Mouse (Mus musculus): ENCODE measurements at regions not wholly inside any gene's neighbourhood (a gene's known extent, or its start where the extent isn't known, plus 50 kb on each side); places are given as distances from the start of the nearest gene placed in this dataset.

GRCm38 (mm10) chr12:69016705-69017306 is 142.2 kb downstream of the Rps29 start:
- 0 out of 2 replicates have a peak, but pooled peaks cover 3% of the 10 kb centered on the region for H3K9me3 ChIP-seq (replicated peaks; ENCODE audit: control insufficient read depth, low read length)
- no peak for ATAC-seq (ENCODE audit: insufficient read depth, low FRiP score)
- no peak overlapping the region for H3K4me2 ChIP-seq (ENCODE audit: low read depth, low read length)
- H3K36me3 ChIP-seq (ENCODE audit: control insufficient read depth, insufficient read depth, low read length): no peaks in the 10 kb centered on the region
- no peak overlapping the region for H3K27ac ChIP-seq (ENCODE audit: low read length)
- no peaks in the 10 kb centered on the region for H3K4me1 ChIP-seq (ENCODE audit: control insufficient read depth, insufficient read depth, low read length)
- no peak overlapping the region for H3K9ac ChIP-seq (ENCODE audit: low read length)
- H3K4me3 ChIP-seq (replicated peaks; ENCODE audit: low read length): no peak overlapping the region
- H3K27me3 ChIP-seq (ENCODE audit: control insufficient read depth, insufficient read depth, low read length): no peaks in the 10 kb centered on the region
- 83% methylated on average over 7 of the region's 7 CpGs for WGBS

- no peak for ATAC-seq (ENCODE audit: insufficient read depth, low FRiP score)
- Histone ChIP-seq H3K27me3 (ENCODE audit: control insufficient read depth, insufficient read depth, low read length) (no peaks in the 10 kb centered on the region), H3K9ac (ENCODE audit: low read length) (no peak overlapping the region)
Measured at GRCm38 (mm10) chr12:69005141-69005540, 153.8 kb downstream of the Rps29 start.

GRCm38 (mm10) chr12:69002106-69002505 is 156.9 kb downstream of the Rps29 start:
- WGBS: 80% methylated on average over 5 of the region's 5 CpGs
- Histone ChIP-seq H3K4me1 (ENCODE audit: control insufficient read depth, insufficient read depth, low read length) (no peaks in the 10 kb centered on the region), H3K27me3 (ENCODE audit: control insufficient read depth, insufficient read depth, low read length) (no peaks in the 10 kb centered on the region), H3K9ac (ENCODE audit: low read length) (no peak overlapping the region), H3K27ac (ENCODE audit: low read length) (no peak overlapping the region), H3K4me2 (ENCODE audit: low read depth, low read length) (no peak overlapping the region), H3K9me3 (replicated peaks; ENCODE audit: control insufficient read depth, low read length) (no peaks in the 10 kb centered on the region), H3K36me3 (ENCODE audit: control insufficient read depth, insufficient read depth, low read length) (no peaks in the 10 kb centered on the region), H3K4me3 (replicated peaks; ENCODE audit: low read length) (no peak overlapping the region)
- ATAC-seq (ENCODE audit: insufficient read depth, low FRiP score): no peak

More at GRCm38 (mm10) chr12:69005141-69005540, 153.8 kb downstream of the Rps29 start:
- no peaks in the 10 kb centered on the region for H3K36me3 ChIP-seq (ENCODE audit: control insufficient read depth, insufficient read depth, low read length)
- no peak overlapping the region for H3K4me2 ChIP-seq (ENCODE audit: low read depth, low read length)
- H3K4me1 ChIP-seq (ENCODE audit: control insufficient read depth, insufficient read depth, low read length): no peaks in the 10 kb centered on the region
- no peak overlapping the region for H3K4me3 ChIP-seq (replicated peaks; ENCODE audit: low read length)
- H3K27ac ChIP-seq (ENCODE audit: low read length): no peak overlapping the region
- no peaks in the 10 kb centered on the region for H3K9me3 ChIP-seq (replicated peaks; ENCODE audit: control insufficient read depth, low read length)

GRCm38 (mm10) chr12:68997259-68997658 is 161.7 kb downstream of the Rps29 start:
- Histone ChIP-seq H3K27me3 (ENCODE audit: control insufficient read depth, insufficient read depth, low read length) (no peaks in the 10 kb centered on the region), H3K4me3 (replicated peaks; ENCODE audit: low read length) (no peak overlapping the region), H3K27ac (ENCODE audit: low read length) (no peak overlapping the region), H3K4me1 (ENCODE audit: control insufficient read depth, insufficient read depth, low read length) (no peaks in the 10 kb centered on the region), H3K36me3 (ENCODE audit: control insufficient read depth, insufficient read depth, low read length) (no peaks in the 10 kb centered on the region), H3K9ac (ENCODE audit: low read length) (no peak overlapping the region), H3K4me2 (ENCODE audit: low read depth, low read length) (no peak overlapping the region), H3K9me3 (replicated peaks; ENCODE audit: control insufficient read depth, low read length) (no peaks in the 10 kb centered on the region)
- ATAC-seq (ENCODE audit: insufficient read depth, low FRiP score): no peak
- WGBS: 71% methylated on average over 6 of the region's 6 CpGs

- Histone ChIP-seq H3K9ac (ENCODE audit: low read length) (no peak overlapping the region), H3K4me2 (ENCODE audit: low read depth, low read length) (no peak overlapping the region), H3K4me1 (ENCODE audit: control insufficient read depth, insufficient read depth, low read length) (no peaks in the 10 kb centered on the region), H3K27ac (ENCODE audit: low read length) (no peak overlapping the region), H3K27me3 (ENCODE audit: control insufficient read depth, insufficient read depth, low read length) (no peaks in the 10 kb centered on the region), H3K9me3 (replicated peaks; ENCODE audit: control insufficient read depth, low read length) (no peaks in the 10 kb centered on the region), H3K4me3 (replicated peaks; ENCODE audit: low read length) (no peak overlapping the region), H3K36me3 (ENCODE audit: control insufficient read depth, insufficient read depth, low read length) (no peaks in the 10 kb centered on the region)
- ATAC-seq (ENCODE audit: insufficient read depth, low FRiP score): no peak
- WGBS: 53% methylated on average over 12 of the region's 12 CpGs
Measured at GRCm38 (mm10) chr12:68996740-68997139, 162.2 kb downstream of the Rps29 start.

GRCm38 (mm10) chr12:68980640-68981039 is 178.3 kb downstream of the Rps29 start:
- Histone ChIP-seq H3K4me3 (replicated peaks; ENCODE audit: low read length) (no peak overlapping the region), H3K27me3 (ENCODE audit: control insufficient read depth, insufficient read depth, low read length) (no peaks in the 10 kb centered on the region)
- WGBS: 79% methylated on average over 4 of the region's 4 CpGs

GRCm38 (mm10) chr12:68980173-68980572 is 178.8 kb downstream of the Rps29 start:
- no peak overlapping the region for H3K4me3 ChIP-seq (replicated peaks; ENCODE audit: low read length)
- 56% methylated on average over 4 of the region's 4 CpGs for WGBS
- H3K4me2 ChIP-seq (ENCODE audit: low read depth, low read length): no peak overlapping the region
- no peak for ATAC-seq (ENCODE audit: insufficient read depth, low FRiP score)
- H3K9ac ChIP-seq (ENCODE audit: low read length): no peak overlapping the region
- H3K27ac ChIP-seq (ENCODE audit: low read length): no peak overlapping the region
- H3K4me1 ChIP-seq (ENCODE audit: control insufficient read depth, insufficient read depth, low read length): no peaks in the 10 kb centered on the region
- no peaks in the 10 kb centered on the region for H3K36me3 ChIP-seq (ENCODE audit: control insufficient read depth, insufficient read depth, low read length)
- no peaks in the 10 kb centered on the region for H3K27me3 ChIP-seq (ENCODE audit: control insufficient read depth, insufficient read depth, low read length)
- no peaks in the 10 kb centered on the region for H3K9me3 ChIP-seq (replicated peaks; ENCODE audit: control insufficient read depth, low read length)

More at GRCm38 (mm10) chr12:68980640-68981039, 178.3 kb downstream of the Rps29 start:
- Histone ChIP-seq H3K9ac (ENCODE audit: low read length) (no peak overlapping the region), H3K4me1 (ENCODE audit: control insufficient read depth, insufficient read depth, low read length) (no peaks in the 10 kb centered on the region), H3K36me3 (ENCODE audit: control insufficient read depth, insufficient read depth, low read length) (no peaks in the 10 kb centered on the region), H3K9me3 (replicated peaks; ENCODE audit: control insufficient read depth, low read length) (no peaks in the 10 kb centered on the region), H3K4me2 (ENCODE audit: low read depth, low read length) (no peak overlapping the region), H3K27ac (ENCODE audit: low read length) (no peak overlapping the region)
- ATAC-seq (ENCODE audit: insufficient read depth, low FRiP score): no peak

GRCm38 (mm10) chr12:68979232-68979631 is 179.8 kb downstream of the Rps29 start:
- no peak overlapping the region for H3K27ac ChIP-seq (ENCODE audit: low read length)
- no peak overlapping the region for H3K9ac ChIP-seq (ENCODE audit: low read length)
- no peaks in the 10 kb centered on the region for H3K36me3 ChIP-seq (ENCODE audit: control insufficient read depth, insufficient read depth, low read length)
- no peaks in the 10 kb centered on the region for H3K27me3 ChIP-seq (ENCODE audit: control insufficient read depth, insufficient read depth, low read length)
- H3K4me2 ChIP-seq (ENCODE audit: low read depth, low read length): no peak overlapping the region
- no peaks in the 10 kb centered on the region for H3K4me1 ChIP-seq (ENCODE audit: control insufficient read depth, insufficient read depth, low read length)
- 76% methylated on average over 3 of the region's 3 CpGs for WGBS
- no peaks in the 10 kb centered on the region for H3K9me3 ChIP-seq (replicated peaks; ENCODE audit: control insufficient read depth, low read length)
- no peak overlapping the region for H3K4me3 ChIP-seq (replicated peaks; ENCODE audit: low read length)
- ATAC-seq (ENCODE audit: insufficient read depth, low FRiP score): no peak

GRCm38 (mm10) chr12:68977276-68977675 is 181.7 kb downstream of the Rps29 start:
- no peak for ATAC-seq (ENCODE audit: insufficient read depth, low FRiP score)
- Histone ChIP-seq H3K27me3 (ENCODE audit: control insufficient read depth, insufficient read depth, low read length) (no peaks in the 10 kb centered on the region), H3K4me1 (ENCODE audit: control insufficient read depth, insufficient read depth, low read length) (no peaks in the 10 kb centered on the region), H3K4me3 (replicated peaks; ENCODE audit: low read length) (no peak overlapping the region), H3K9me3 (replicated peaks; ENCODE audit: control insufficient read depth, low read length) (no peaks in the 10 kb centered on the region), H3K4me2 (ENCODE audit: low read depth, low read length) (no peak overlapping the region), H3K36me3 (ENCODE audit: control insufficient read depth, insufficient read depth, low read length) (no peaks in the 10 kb centered on the region), H3K27ac (ENCODE audit: low read length) (no peak overlapping the region), H3K9ac (ENCODE audit: low read length) (no peak overlapping the region)
- WGBS: 56% methylated on average over 4 of the region's 4 CpGs

Data from stomach, embryonic 16.5 days (tissue).